Comparison of ENCODE assay signal across 28 mouse cellular contexts in genomic region chr10:94496826-94497440, GRCm38 (mm10).
DNase-seq lines count a peak whose midpoint lies in the region; ATAC-seq lines count a peak whose summit lies in the region.
"Had no signal": no experiment of that assay in that cellular context is flagged by ENCODE, and none has a peak within 500 bp of the region (broad histone marks: within the 10 kb centered on the region; RNA-seq: fewer than 3 reads in every experiment).

No protein-coding gene starts in this region.

- H3K9ac ChIP-seq in forebrain, embryonic 11.5 days (ENCODE audit: low read length) = no peak overlapping the region
- H3K9ac ChIP-seq in forebrain, embryonic 16.5 days (replicated peaks; ENCODE audit: low read depth, low read length) = no peak overlapping the region
- no peak overlapping the region for H3K9ac ChIP-seq in neural tube, embryonic 15.5 days (replicated peaks)
- H3K9ac ChIP-seq: embryonic facial prominence, embryonic 15.5 days; hindbrain, embryonic 12.5 days; limb, embryonic 13.5 days; lung, embryonic 15.5 days; midbrain, embryonic 12.5 days; neural tube, embryonic 13.5 days had no signal

- no peak overlapping the region for H3K4me2 ChIP-seq in forebrain, embryonic 11.5 days (ENCODE audit: low read depth, low read length, severe bottlenecking)
- H3K4me2 ChIP-seq in forebrain, embryonic 16.5 days (ENCODE audit: low read length) = no peak overlapping the region
- H3K4me2 ChIP-seq in neural tube, embryonic 15.5 days = no peak overlapping the region
- H3K4me2 ChIP-seq: embryonic facial prominence, embryonic 15.5 days; hindbrain, embryonic 12.5 days; limb, embryonic 13.5 days; liver, embryonic 11.5 days; lung, embryonic 15.5 days; midbrain, embryonic 12.5 days; neural tube, embryonic 13.5 days had no signal

- H3K27me3 ChIP-seq in forebrain, embryonic 11.5 days (ENCODE audit: control insufficient read depth, insufficient read depth, low read length) = no peaks in the 10 kb centered on the region
- no peaks in the 10 kb centered on the region for H3K27me3 ChIP-seq in forebrain, embryonic 16.5 days (replicated peaks; ENCODE audit: control insufficient read depth, insufficient read depth, low read length)
- H3K27me3 ChIP-seq in neural tube, embryonic 15.5 days (replicated peaks) = no peaks in the 10 kb centered on the region
- H3K27me3 ChIP-seq: embryonic facial prominence, embryonic 15.5 days; hindbrain, embryonic 12.5 days; limb, embryonic 13.5 days; lung, embryonic 15.5 days; midbrain, embryonic 12.5 days; neural tube, embryonic 13.5 days had no signal

- H3K4me3 ChIP-seq in forebrain, embryonic 11.5 days (ENCODE audit: low read depth, low read length) = no peak overlapping the region
- H3K4me3 ChIP-seq in forebrain, embryonic 16.5 days (replicated peaks; ENCODE audit: low read length) = no peak overlapping the region
- no peak overlapping the region for H3K4me3 ChIP-seq in neural tube, embryonic 15.5 days (replicated peaks)
- H3K4me3 ChIP-seq: embryonic facial prominence, embryonic 15.5 days; hindbrain, embryonic 12.5 days; limb, embryonic 13.5 days; lung, embryonic 15.5 days; megakaryocyte, embryonic 14.5 days; midbrain, embryonic 12.5 days; myocyte; neural tube, embryonic 13.5 days had no signal

- WGBS in forebrain, embryonic 11.5 days = 45% methylated on average over 8 of the region's 8 CpGs
- WGBS in forebrain, embryonic 16.5 days = 22% methylated on average over 8 of the region's 8 CpGs
- 61% methylated on average over 8 of the region's 8 CpGs for WGBS in neural tube, embryonic 15.5 days

- no peak for ATAC-seq in forebrain, embryonic 11.5 days (replicated peaks; ENCODE audit: low FRiP score)
- no peak for ATAC-seq in forebrain, embryonic 16.5 days
- no peak for ATAC-seq in neural tube, embryonic 15.5 days (ENCODE audit: low FRiP score)
- ATAC-seq: intestine, postnatal 0 days had no signal

- no peaks in the 10 kb centered on the region for H3K36me3 ChIP-seq in forebrain, embryonic 11.5 days (ENCODE audit: control insufficient read depth, insufficient read depth, low read length)
- H3K36me3 ChIP-seq in forebrain, embryonic 16.5 days (ENCODE audit: control insufficient read depth, insufficient read depth) = no peaks in the 10 kb centered on the region
- H3K36me3 ChIP-seq in neural tube, embryonic 15.5 days = no peaks in the 10 kb centered on the region
- H3K36me3 ChIP-seq: embryonic facial prominence, embryonic 15.5 days; G1E; hindbrain, embryonic 12.5 days; limb, embryonic 13.5 days; lung, embryonic 15.5 days; midbrain, embryonic 12.5 days; neural tube, embryonic 13.5 days had no signal

- no peak for DNase-seq in forebrain, embryonic 11.5 days (ENCODE audit: low spot score)
- peak; percentile 92 for DNase-seq in heart, adult 11 months
- DNase-seq in heart, postnatal 14 days = no peak
- no peak for DNase-seq in neural tube, embryonic 10.5 days (ENCODE audit: extremely low spot score, low spot score)
- no peak for DNase-seq in urinary bladder, postnatal 10 days (ENCODE audit: low spot score)
- DNase-seq: adrenal gland, postnatal 25 days; cerebellum, adult 2 months; cerebellum, postnatal 14 days; heart, postnatal 36 days; kidney, adult 9 months; kidney, postnatal 10 days; layer of hippocampus, adult 9-11 months; lung, postnatal 4 days; right cerebral cortex, postnatal 25 days; thymus, postnatal 14 days had no signal

- intact Hi-C loops in heart, postnatal 14 days (cut with DNase I) = no loop called here

- H3K27ac ChIP-seq in forebrain, embryonic 11.5 days (ENCODE audit: low read depth, low read length) = peak overlapping the region; percentile 14; the same call in 1 of the 2 replicates
- no peak overlapping the region for H3K27ac ChIP-seq in forebrain, embryonic 16.5 days (ENCODE audit: low read length)
- 0 out of 2 replicates have a peak overlapping the region, but pooled peaks have one; percentile 23 for H3K27ac ChIP-seq in neural tube, embryonic 15.5 days (replicated peaks)
- H3K27ac ChIP-seq: embryonic facial prominence, embryonic 15.5 days; hindbrain, embryonic 12.5 days; lung, embryonic 15.5 days; midbrain, embryonic 12.5 days; neural tube, embryonic 13.5 days had no signal

- H3K9me3 ChIP-seq in forebrain, embryonic 11.5 days (ENCODE audit: control insufficient read depth, low read length) = no peaks in the 10 kb centered on the region
- no peaks in the 10 kb centered on the region for H3K9me3 ChIP-seq in forebrain, embryonic 16.5 days (ENCODE audit: control insufficient read depth, low read length)
- H3K9me3 ChIP-seq in neural tube, embryonic 15.5 days (replicated peaks) = no peaks in the 10 kb centered on the region
- H3K9me3 ChIP-seq: embryonic facial prominence, embryonic 15.5 days; G1E; hindbrain, embryonic 12.5 days; limb, embryonic 13.5 days; lung, embryonic 15.5 days; megakaryocyte, embryonic 14.5 days; midbrain, embryonic 12.5 days; neural tube, embryonic 13.5 days had no signal

- H3K4me1 ChIP-seq in forebrain, embryonic 11.5 days (replicated peaks; ENCODE audit: control insufficient read depth, insufficient read depth, low read length) = peaks cover 13% of the 10 kb centered on the region; the same call in 1 of the 2 replicates
- H3K4me1 ChIP-seq in forebrain, embryonic 16.5 days (replicated peaks; ENCODE audit: control insufficient read depth, insufficient read depth, low read length) = peaks cover 30% of the 10 kb centered on the region
- H3K4me1 ChIP-seq in neural tube, embryonic 15.5 days = peaks cover 37% of the 10 kb centered on the region
- H3K4me1 ChIP-seq: megakaryocyte, embryonic 14.5 days had no signal
